Mouse (Mus musculus): ENCODE data around the gene Eps8l1. TPM values are rescaled to one million over a fixed set of nuclear protein-coding genes. Genes with fewer than 3 reads are reported as not detected.
A peak's percentile ranks its signal among the peaks of the same experiment; 100 is the strongest.

Eps8l1 gene
- total RNA-seq, 2 experiments from 2014 or later: 5.3 to 5.4 TPM

- TF ChIP-seq CTCF (IDR thresholded peaks at IDR 0.05): peak; percentile 68
- intact Hi-C loops (cut with DNase I): loop anchor here (2.0 kb wide), 1 partner anchor 19 kb away; no protein-coding TSS in a partner anchor
- DNase-seq (ENCODE audit: extremely low spot score in 1 of 2, low spot score in 2 of 2): peak in 1 of 2 experiments; percentile 52
- H3K27ac ChIP-seq: no peak overlapping the region
- no peak overlapping the region for H3K4me3 ChIP-seq
These were observed 19.2 kb downstream of the Eps8l1 start for GRCm38 (mm10) chr7:4479674-4480073.

- H3K4me3 ChIP-seq: no peak overlapping the region
- H3K27ac ChIP-seq: no peak overlapping the region
- intact Hi-C loops (cut with DNase I): no loop called here
- DNase-seq (ENCODE audit: extremely low spot score in 1 of 2, low spot score in 2 of 2): no peak
- TF ChIP-seq CTCF (IDR thresholded peaks at IDR 0.05): no peak
These were observed 21.8 kb downstream of the Eps8l1 start for GRCm38 (mm10) chr7:4482281-4482680.

GRCm38 (mm10) chr7:4491308-4491707, 30.8 kb downstream of the Eps8l1 start:
- DNase-seq (ENCODE audit: extremely low spot score in 1 of 2, low spot score in 2 of 2): no peak
- intact Hi-C loops (cut with DNase I): no loop called here
- Histone ChIP-seq H3K4me3 (no peak overlapping the region), H3K27ac (no peak overlapping the region)
- no peak for TF ChIP-seq CTCF (IDR thresholded peaks at IDR 0.05)

- no peak for TF ChIP-seq CTCF (IDR thresholded peaks at IDR 0.05)
- no peak for DNase-seq (ENCODE audit: extremely low spot score in 1 of 2, low spot score in 2 of 2)
- intact Hi-C loops (cut with DNase I): no loop called here
- H3K4me3 ChIP-seq: no peak overlapping the region
- H3K27ac ChIP-seq: no peak overlapping the region
These were observed 32.1 kb downstream of the Eps8l1 start for GRCm38 (mm10) chr7:4492284-4493224.

GRCm38 (mm10) chr7:4493991-4494390, 33.5 kb downstream of the Eps8l1 start:
- intact Hi-C loops (cut with DNase I): no loop called here
- H3K4me3 ChIP-seq: no peak overlapping the region
- no peak overlapping the region for H3K27ac ChIP-seq
- TF ChIP-seq CTCF (IDR thresholded peaks at IDR 0.05): no peak
- DNase-seq (ENCODE audit: extremely low spot score in 1 of 2, low spot score in 2 of 2): no peak

GRCm38 (mm10) chr7:4496468-4496867, 36.0 kb downstream of the Eps8l1 start:
- Histone ChIP-seq H3K4me3 (no peak overlapping the region), H3K27ac (no peak overlapping the region)
- intact Hi-C loops (cut with DNase I): no loop called here
- no peak for DNase-seq (ENCODE audit: extremely low spot score in 1 of 2, low spot score in 2 of 2)
- TF ChIP-seq CTCF (IDR thresholded peaks at IDR 0.05): no peak

- intact Hi-C loops (cut with DNase I): no loop called here
- no peak for TF ChIP-seq CTCF (IDR thresholded peaks at IDR 0.05)
These were observed 36.9 kb downstream of the Eps8l1 start for GRCm38 (mm10) chr7:4497271-4497903.

GRCm38 (mm10) chr7:4498251-4498650, 37.8 kb downstream of the Eps8l1 start:
- DNase-seq (ENCODE audit: extremely low spot score in 1 of 2, low spot score in 2 of 2): no peak
- TF ChIP-seq CTCF (IDR thresholded peaks at IDR 0.05): no peak
- Histone ChIP-seq H3K4me3 (0 out of 2 replicates have a peak overlapping the region, but pooled peaks have one; percentile 7), H3K27ac (no peak overlapping the region)
- intact Hi-C loops (cut with DNase I): loop anchor here (2.0 kb wide), 1 partner anchor 19 kb away; no protein-coding TSS in a partner anchor

More at GRCm38 (mm10) chr7:4497271-4497903, 36.9 kb downstream of the Eps8l1 start:
- H3K27ac ChIP-seq: no peak overlapping the region
- no peak for DNase-seq (ENCODE audit: extremely low spot score in 1 of 2, low spot score in 2 of 2)
- no peak overlapping the region for H3K4me3 ChIP-seq

- TF ChIP-seq CTCF (IDR thresholded peaks at IDR 0.05): no peak
- DNase-seq (ENCODE audit: extremely low spot score in 1 of 2, low spot score in 2 of 2): no peak
- intact Hi-C loops (cut with DNase I): loop anchor here (2.0 kb wide), 1 partner anchor 20 kb away; no protein-coding TSS in a partner anchor
- H3K27ac ChIP-seq: no peak overlapping the region
- no peak overlapping the region for H3K4me3 ChIP-seq
These were observed 38.6 kb downstream of the Eps8l1 start for GRCm38 (mm10) chr7:4499034-4499433.

GRCm38 (mm10) chr7:4500892-4501471, 40.5 kb downstream of the Eps8l1 start:
- intact Hi-C loops (cut with DNase I): loop anchor here (5.0 to 10.0 kb wide), 2 partner anchors 366 to 561 kb away; partner anchors contain the start of genes Leng8 and U2af2
- Histone ChIP-seq H3K4me3 (peak overlapping the region; percentile 91), H3K27ac (peak overlapping the region; percentile 89)
- DNase-seq (ENCODE audit: extremely low spot score in 1 of 2, low spot score in 2 of 2): peak; percentile 53 to 66
- TF ChIP-seq CTCF (IDR thresholded peaks at IDR 0.05): no peak

- TF ChIP-seq CTCF (IDR thresholded peaks at IDR 0.05): no peak
- H3K27ac ChIP-seq: peak within 1 kb of the TSS; percentile 89
- peak within 1 kb of the TSS; percentile 91 for H3K4me3 ChIP-seq
- intact Hi-C loops (cut with DNase I): loop anchor here (5.0 to 10.0 kb wide), 2 partner anchors 367 to 561 kb away; partner anchors contain the start of genes Leng8 and U2af2
- peak; percentile 96 to 98 for DNase-seq (ENCODE audit: extremely low spot score in 1 of 2, low spot score in 2 of 2)
These were observed 41.3 kb downstream of the Eps8l1 start, which contains the start of gene Ppp1r12c for GRCm38 (mm10) chr7:4501558-4502397. Gene Ppp1r12c, minus strand, starts transcription at chr7:4501680.

Data from left cerebral cortex, adult 2 months (tissue).